Mouse (Mus musculus) right cerebral cortex, adult 18-20 months (tissue): ENCODE measurements around the gene Ift46.

Source experiments
- DNase-seq: peaks from one replicate; pipeline ENCODE4 v3.0.0; 2022; ENCODE audit warnings: mixed read lengths

The Ift46 gene

DNA sequence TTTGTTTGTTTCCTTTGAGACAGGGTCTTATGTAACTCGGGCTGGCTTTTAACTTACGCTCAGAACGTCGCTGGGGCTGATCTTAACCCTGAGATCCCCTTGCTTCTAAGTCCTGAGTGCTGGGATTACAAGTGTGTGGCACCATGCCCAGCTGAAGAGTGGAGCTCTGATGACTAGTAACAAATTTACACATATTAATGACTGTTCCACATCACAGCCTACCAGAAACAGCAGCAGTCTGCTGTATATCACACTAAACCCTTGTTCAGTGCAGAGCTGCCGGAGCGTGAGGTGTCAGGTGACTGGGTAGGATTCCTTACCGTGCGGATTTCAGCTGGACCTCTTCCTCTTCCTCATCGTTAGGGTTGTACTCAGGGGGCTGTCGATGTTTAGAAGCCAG lies 42.6 kb downstream of the Ift46 start:
- DNase-seq: no peak

DNA sequence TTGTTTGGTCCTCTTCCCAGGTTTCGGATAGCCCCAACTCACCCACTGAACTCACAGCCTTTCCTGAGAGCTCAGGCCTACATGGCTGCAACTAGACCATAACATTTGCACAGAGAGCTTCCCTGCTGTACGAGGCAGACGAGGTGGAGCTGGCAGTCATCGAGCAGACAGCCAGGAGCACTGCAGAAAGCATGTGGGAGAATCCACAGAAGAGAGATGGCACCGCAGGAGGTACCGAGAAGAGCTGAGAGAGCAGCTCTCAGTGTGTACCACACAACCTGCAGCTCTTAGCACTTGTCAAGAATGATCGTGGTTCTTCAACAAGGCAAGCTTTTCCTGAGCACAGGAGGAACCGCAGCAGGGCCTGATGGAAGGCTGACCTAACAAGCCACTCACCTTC lies 46.5 kb downstream of the Ift46 start:
- DNase-seq: no peak

DNA sequence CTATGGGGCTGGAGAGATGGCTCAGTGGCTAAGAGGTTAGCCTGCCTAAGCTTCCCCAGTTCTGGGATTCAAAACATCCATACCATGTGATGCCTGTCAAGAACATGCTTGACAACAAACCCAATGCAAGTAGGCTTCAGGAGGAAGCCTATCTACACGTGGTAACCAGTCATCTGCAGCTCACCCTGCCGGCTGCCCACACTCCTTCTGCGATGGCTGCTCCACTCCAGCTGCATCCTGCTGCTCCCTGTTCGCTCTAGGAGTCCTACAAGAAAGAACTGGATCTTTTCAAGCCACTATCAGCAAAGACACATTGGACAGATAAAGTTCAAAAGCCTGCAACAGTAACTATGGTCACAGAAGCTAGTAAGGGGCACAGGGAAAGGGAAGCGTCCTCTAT lies 49.8 kb downstream of the Ift46 start:
- DNase-seq: peak; percentile 53

DNA sequence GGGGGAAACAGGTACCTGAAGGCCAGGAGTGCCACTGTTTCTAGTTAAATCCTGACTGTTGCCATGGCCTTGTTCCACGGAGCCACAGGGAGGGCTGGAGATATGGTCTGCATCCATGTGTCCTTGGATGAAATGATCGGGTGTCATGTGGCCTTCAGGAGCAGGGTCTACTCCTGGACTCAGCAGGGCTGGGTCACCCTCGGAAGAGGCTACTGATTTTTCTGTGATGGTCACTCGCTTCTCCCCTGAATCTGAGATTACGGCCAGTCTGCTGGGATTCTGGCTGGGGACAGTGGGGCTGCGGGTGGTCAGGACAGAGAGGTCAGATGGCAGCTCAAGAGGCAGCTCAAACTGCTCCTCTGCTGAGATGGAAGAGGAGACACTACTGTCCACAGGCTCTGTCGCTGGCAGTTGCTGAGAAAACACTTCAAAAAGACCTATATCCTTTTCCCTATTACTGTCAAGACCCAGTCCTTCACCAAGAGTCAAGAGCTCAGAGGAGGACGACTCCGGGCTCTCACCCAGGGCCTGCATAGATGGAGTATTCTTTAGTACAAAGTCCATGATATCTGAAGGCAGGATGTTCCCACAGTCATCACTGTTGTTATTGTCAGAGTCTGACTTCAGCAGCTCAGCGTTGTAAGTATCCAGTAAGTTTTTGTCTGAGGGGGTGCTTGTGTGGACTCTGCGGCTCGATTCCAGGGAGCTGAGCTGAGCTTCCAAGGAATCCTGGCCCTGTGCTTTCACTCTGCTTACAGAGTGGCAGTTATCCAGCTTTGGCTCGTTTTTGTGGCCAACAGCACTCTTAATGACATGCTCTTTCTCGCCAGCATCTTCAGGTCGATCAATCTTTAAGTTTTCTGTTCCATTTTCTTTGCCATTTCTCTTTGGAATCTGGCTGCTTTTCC lies 52.5 kb downstream of the Ift46 start:
- no peak for DNase-seq

DNA sequence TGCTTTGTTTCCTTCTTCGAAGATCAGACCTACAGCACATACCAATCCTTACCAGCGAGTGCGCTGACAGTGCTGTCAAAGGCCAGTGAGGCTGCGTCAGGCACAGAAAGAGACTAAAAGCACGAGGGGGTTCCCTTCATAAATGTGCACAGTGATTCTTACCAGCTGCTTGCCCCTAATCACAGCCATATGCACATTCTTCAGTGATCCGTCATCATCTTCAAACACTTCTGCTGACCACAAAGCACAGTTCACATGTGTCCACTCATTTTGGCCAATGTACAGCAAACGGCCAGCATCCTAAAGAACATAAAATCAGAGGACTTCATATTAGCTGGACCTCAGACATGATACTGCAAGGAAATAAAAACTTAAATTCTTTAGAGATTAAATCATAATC lies 59.0 kb downstream of the Ift46 start:
- DNase-seq: no peak

DNA sequence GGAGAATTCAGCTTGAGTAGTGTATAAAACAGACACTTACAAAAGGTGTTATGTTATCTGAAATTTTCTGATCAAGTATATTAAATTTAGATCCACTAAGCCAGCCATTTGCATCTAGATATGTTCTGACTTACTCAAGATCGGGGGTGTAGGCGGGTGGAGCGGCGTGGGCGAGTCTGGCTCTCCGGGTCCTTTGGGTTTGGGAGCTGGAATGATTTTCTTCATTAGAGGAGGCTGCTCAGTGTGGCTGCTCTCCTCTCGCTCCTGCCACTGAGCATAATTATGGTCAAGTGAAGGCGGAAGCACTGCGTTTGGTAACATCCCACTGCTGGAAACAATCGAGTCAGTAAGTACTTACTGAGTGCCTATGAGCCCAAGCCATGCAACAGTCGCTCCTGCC lies 61.2 kb downstream of the Ift46 start:
- peak; percentile 69 for DNase-seq

DNA sequence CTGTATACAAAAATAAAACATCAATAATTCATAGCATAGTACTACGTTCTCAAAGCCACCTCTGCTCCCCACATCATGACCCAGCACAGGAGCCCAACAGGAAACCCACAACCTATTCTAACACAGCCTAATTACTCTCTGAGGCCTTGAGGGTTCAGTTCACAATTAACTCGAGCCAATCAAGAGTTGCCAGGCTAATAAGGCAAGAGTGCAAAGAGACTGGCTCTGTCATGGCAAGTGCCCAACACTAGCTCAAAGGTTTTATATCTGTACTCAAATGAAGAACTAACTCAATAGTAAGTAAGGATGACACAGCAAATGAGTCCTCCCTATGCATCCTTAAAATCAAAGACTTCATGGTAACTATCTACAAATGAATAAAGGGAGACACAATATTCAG lies 62.8 kb downstream of the Ift46 start:
- no peak for DNase-seq

DNA sequence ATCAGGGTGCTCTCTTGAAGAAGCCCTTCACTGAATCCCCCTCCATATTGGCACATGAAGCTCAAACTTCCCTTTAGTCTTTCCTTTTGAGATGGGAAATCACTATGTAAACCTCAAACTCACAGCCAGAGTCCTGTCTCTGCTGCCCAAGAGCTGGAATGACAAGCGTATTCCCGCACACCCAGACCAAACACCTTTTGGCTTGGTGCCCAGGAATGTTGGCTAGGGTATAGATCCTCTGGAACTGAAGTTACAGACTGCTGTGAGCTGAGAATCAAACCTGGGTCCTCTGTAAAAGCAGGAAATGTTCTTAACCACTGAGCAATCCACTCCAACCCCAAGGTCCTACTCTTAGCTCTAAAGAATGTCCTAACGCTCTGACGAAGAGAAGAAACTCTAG lies 64.6 kb downstream of the Ift46 start:
- no peak for DNase-seq

DNA sequence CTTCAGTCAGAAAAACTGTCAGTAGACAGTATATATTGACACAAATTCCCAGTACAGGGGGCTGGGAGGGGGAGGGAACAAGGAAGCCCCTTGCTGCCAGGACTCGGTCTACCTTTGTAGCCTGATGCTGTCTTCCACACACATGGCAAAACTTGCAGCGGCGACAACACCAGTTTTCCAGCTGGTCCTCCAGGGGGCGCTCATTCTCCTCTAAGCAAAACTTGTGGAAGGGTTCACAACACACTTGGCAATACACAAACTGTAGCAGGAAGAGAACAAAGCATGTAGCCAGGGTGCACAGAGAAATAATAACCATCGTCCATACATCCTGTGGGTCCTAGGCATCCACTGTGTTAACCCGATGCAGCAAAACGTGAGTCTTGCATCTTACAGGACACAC lies 68.7 kb downstream of the Ift46 start:
- DNase-seq: peak; percentile 60

DNA sequence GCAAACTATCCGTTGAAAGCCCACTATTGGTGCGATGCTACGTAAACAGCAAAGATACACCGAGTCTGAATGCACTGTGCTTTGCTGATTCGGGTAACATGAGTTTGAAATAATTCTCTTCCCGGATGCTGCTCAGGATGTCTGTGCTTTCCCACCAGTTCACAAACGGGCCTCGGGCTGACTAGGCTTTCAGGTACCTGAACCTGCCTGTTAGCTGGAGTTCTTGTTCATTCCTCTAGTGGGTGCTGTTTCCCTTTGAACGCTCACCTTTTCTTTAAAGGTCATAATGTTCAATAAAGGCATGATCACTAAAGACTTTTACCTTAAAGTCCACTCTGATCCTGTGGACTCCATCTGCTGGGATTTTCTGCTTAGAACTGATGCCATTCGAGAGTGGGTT lies 73.5 kb downstream of the Ift46 start:
- no peak for DNase-seq
